Mouse (Mus musculus) ES-Bruce4 (cell line): ENCODE results near the gene Zfp352.

Experiments used
- CTCF ChIP-seq: IDR thresholded peaks from one replicate; pipeline ENCODE4 v1.8.1; 2011; ENCODE audit warnings: low read depth, low read length
- EP300 ChIP-seq: IDR thresholded peaks from 2 replicates; pipeline ENCODE4 v1.6.1; 2011; ENCODE audit warnings: low read depth, low read length; ENCODE audit not compliant: insufficient read depth
- POLR2A ChIP-seq: IDR thresholded peaks from one replicate; pipeline ENCODE4 v1.8.1; 2011; ENCODE audit warnings: low read length; ENCODE audit not compliant: insufficient read depth

- TF ChIP-seq POLR2A (no peak), CTCF (no peak), EP300 (no peak)
Observed at GRCm38 (mm10) chr4:90170890-90171483, 47.6 kb upstream of the Zfp352 start.
